Mouse (Mus musculus) gastrocnemius, adult 18-20 months (tissue): ENCODE measurements around the gene Clk2. TPM values are rescaled to one million over a fixed set of nuclear protein-coding genes. Genes with fewer than 3 reads are reported as not detected.
"Not testable (repeated sequence)": the region's sequence is repeated elsewhere in the genome, so short reads cannot be mapped to it uniquely, and the experiment has no call there.

Experiments used
- DNase-seq: peaks from one replicate; pipeline ENCODE4 v3.0.0; 2021; ENCODE audit warnings: low spot score
- total RNA-seq, 2 experiments: library from RNA; stranded (reverse); gene quantifications; 2 replicates each; pipeline ENCODE4 v1.2.3; 2021

The Clk2 gene
- total RNA-seq, 2 experiments from 2014 or later = 16.6 to 18.6 TPM

DNA sequence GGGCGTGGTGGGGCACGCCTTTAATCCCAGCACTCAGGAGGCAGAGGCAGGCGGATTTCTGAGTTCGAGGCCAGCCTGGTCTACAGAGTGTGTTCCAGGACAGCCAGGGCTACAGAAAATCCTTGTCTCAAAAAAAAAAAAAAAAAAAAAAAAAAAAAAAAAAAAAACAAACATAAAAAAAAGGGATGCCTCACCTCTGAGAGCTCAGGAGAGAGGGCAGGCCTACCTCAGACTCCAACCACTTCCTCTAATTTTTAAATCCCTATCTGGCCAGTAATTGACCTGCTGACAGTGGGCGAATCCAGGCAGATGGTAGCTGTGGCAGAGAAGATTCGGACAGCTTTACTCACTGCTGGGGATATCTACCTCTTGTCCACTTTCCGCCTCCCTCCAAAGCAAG, 51.8 kb downstream of the Clk2 start:
- not testable (repeated sequence) for DNase-seq

DNA sequence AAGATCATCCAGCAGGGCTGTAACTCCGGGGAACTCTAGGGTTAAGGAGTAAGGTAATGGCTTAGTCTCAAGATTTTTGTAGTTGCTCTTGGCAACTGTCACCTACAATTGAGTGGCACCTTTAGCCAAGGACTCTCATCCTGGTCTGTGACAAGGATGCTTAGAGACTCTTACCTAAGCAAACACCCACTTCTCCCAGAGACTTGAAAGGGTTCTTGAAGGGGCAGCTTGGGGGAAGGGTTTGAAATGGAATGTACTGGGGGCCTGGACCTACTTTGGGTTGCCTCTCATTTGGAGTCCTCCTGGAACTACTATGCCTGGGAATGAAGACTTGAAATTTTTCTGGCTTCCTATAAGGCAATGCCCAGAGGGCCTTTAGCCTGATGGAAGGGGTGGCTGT, 53.7 kb downstream of the Clk2 start:
- no peak for DNase-seq

DNA sequence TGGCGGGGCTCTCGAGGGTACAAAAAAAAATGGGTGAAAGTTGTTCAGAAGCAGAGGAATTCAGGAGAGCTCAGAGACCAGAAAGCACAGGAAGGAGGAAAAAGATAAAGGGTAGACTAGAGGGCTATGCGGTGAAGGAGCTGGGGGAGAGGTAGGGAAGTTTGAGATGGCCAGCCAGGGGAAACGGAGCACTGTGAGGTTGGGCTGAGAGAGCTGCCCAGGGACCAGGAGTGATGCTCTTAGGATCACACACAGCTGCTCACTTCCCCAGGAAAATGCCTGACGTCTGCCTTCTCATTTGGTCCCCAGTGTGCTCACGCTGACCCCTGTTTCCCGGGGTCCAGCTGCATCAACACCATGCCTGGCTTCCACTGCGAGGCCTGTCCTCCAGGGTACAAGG, 55.0 kb downstream of the Clk2 start:
- no peak for DNase-seq

DNA sequence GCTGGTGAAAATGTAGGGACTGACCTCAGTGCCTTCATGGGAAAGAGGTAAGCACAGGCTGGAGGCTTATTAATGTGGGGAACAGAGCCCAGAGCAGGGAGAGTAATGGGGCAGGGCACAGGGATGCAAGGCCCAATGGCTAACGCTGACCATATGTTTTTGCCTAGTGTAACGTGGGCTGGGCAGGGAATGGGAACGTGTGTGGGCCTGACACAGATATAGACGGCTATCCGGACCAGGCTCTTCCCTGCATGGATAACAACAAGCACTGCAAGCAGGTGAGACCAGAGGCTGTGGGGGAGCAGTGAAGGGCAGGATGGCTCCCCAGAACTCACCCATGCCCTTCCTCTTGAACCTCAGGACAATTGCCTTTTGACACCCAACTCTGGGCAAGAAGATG, 56.6 kb downstream of the Clk2 start:
- DNase-seq = no peak

DNA sequence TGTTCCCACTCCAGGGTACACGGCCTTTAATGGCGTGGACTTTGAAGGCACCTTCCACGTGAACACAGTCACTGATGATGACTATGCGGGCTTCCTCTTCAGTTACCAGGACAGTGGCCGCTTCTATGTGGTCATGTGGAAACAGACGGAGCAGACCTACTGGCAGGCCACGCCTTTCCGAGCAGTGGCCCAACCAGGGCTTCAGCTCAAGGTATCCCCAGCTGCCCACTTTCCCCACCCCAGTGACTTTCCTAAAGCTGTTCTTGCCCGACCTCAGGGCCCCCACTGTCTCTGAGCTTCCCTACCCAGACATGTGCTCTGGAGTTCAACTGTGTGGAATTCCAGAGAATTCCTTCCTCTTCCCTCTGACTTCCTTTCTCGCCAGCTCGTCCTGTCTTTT, 60.2 kb downstream of the Clk2 start:
- DNase-seq = no peak

DNA sequence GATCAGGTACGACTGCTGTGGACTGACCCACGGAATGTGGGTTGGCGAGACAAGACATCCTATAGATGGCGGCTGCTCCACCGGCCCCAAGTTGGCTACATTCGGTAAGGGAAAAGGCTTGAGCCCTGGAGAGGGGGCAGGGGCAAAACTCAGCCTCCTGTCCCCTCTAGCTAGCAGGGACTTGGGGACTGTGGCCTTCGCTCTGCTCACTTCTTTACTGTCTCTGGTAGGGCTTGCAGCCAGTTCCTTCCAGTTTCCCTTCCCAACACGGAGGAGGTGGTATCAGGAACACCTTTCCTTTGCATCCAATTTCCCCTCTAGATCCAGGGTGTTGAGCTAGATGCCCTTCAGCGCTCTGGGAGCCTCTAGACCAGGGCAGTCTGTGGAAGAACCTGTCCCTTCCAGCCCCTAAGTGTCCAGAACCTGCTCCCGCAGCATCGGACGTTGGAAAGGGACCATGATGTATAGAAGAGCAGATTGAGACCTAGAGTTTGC, 60.8 kb downstream of the Clk2 start:
- no peak for DNase-seq

DNA sequence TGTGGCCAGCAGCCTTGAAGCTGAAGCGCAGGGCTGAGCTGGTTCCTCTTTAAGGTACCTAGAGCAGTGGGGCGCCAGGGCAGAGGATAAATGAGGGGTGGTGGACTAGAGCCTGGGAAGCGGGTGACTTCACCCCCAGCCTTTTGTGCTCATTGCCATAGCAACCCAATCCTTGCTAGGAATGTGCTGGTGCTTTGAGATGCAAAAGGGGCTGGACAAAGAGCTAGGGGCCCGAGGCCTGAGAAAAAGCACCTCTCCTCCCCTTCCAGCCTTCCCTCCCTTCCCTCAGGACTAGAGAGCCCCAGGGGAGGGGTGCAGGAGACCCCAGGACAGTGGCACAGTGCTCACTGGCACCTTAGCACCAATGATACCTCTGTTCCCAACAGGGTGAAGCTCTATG, 61.3 kb downstream of the Clk2 start:
- DNase-seq = no peak

DNA sequence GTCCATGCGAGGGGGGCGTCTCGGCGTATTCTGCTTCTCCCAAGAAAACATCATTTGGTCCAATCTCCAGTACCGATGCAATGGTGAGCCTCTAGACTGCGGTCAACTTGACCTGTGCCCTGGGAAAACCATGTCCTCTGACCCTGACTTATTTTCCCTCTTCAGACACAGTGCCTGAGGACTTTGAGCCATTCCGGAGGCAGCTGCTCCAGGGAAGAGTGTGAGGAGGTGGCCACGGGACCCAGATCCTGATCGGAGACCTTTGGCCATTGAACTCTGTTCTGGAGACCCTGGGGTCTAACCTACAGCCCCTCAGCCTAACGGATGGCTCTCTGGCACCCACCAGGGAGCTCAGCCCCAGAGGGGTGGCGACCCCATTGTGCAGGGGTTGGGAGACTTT, 61.8 kb downstream of the Clk2 start:
- DNase-seq = no peak

Other genes with a start within 250 kb of the Clk2 start
- gene Ash1l, start 214.2 kb upstream of the Clk2 start, total RNA-seq = 10 to 100 TPM; 31.0 to 33.3 TPM
- gene Dap3, start 213.6 kb upstream of the Clk2 start, total RNA-seq = 10 to 100 TPM; 64.8 to 74.2 TPM
- gene Rusc1, start 71.5 kb upstream of the Clk2 start, total RNA-seq = 10 to 100 TPM; 15.4 to 20.2 TPM
- gene Gm43738, start 63.7 kb upstream of the Clk2 start, total RNA-seq = not detected
- gene Fdps, start 62.8 kb upstream of the Clk2 start, total RNA-seq = 10 to 100 TPM; 27.2 to 27.8 TPM
- gene Pklr, start 28.7 kb upstream of the Clk2 start, total RNA-seq = not detected
- under 1 TPM; 0.14 to 0.26 TPM for gene Hcn3, start 4.6 kb upstream of the Clk2 start, total RNA-seq
- 10 to 100 TPM; 37.8 to 38.4 TPM for gene Scamp3, start 12.7 kb downstream of the Clk2 start, total RNA-seq
- 10 to 100 TPM; 16.5 to 22.2 TPM for gene Fam189b, start 18.3 kb downstream of the Clk2 start, total RNA-seq
- gene Gba, start 38.1 kb downstream of the Clk2 start, total RNA-seq = 10 to 100 TPM; 15.5 to 17.8 TPM
- gene Thbs3, start 50.4 kb downstream of the Clk2 start, total RNA-seq = 1 to 10 TPM; 3.6 to 9.2 TPM
- gene Mtx1, start 62.3 kb downstream of the Clk2 start, total RNA-seq = 10 to 100 TPM; 45.4 to 46.7 TPM
- gene Muc1, start 64.3 kb downstream of the Clk2 start, total RNA-seq = under 1 TPM; 0.18 to 0.40 TPM
- 10 to 100 TPM; 70.2 to 74.5 TPM for gene Krtcap2, start 81.2 kb downstream of the Clk2 start, total RNA-seq
- gene Trim46, start 81.5 kb downstream of the Clk2 start, total RNA-seq = under 1 TPM; 0.14 to 0.31 TPM
- gene Dpm3, start 94.6 kb downstream of the Clk2 start, total RNA-seq = 10 to 100 TPM; 22.6 to 24.3 TPM
- gene Slc50a1, start 105.8 kb downstream of the Clk2 start, total RNA-seq = 1 to 10 TPM; 7.0 to 8.9 TPM
- gene Efna1, start 116.3 kb downstream of the Clk2 start, total RNA-seq = 10 to 100 TPM in 1 of 2 experiments, 1 to 10 TPM in 1; 5.7 to 18.8 TPM
- not detected for gene Efna3, start 158.2 kb downstream of the Clk2 start, total RNA-seq
- not detected for gene Efna4, start 173.2 kb downstream of the Clk2 start, total RNA-seq
- 10 to 100 TPM; 16.9 to 26.1 TPM for gene Adam15, start 185.2 kb downstream of the Clk2 start, total RNA-seq
- gene Dcst2, start 197.2 kb downstream of the Clk2 start, total RNA-seq = not detected
- gene Dcst1, start 200.5 kb downstream of the Clk2 start, total RNA-seq = not detected
- 10 to 100 TPM; 26.4 to 28.3 TPM for gene Zbtb7b, start 230.0 kb downstream of the Clk2 start, total RNA-seq
- under 1 TPM in 1 of 2 experiments, not detected in 1; 0.59 TPM for gene Lenep, start 238.0 kb downstream of the Clk2 start, total RNA-seq
- gene Flad1, start 247.1 kb downstream of the Clk2 start, total RNA-seq = 10 to 100 TPM; 45.2 to 51.6 TPM